Mouse (Mus musculus): ENCODE results near the gene Dennd4a. TPM values are rescaled to one million over a fixed set of nuclear protein-coding genes. Genes with fewer than 3 reads are reported as not detected.
A peak's percentile ranks its signal among the peaks of the same experiment; 100 is the strongest.
"Not testable (repeated sequence)": the region's sequence is repeated elsewhere in the genome, so short reads cannot be mapped to it uniquely, and the experiment has no call there.

Dennd4a gene
- total RNA-seq, 2 experiments from 2014 or later: 41.4 to 41.7 TPM

- DNase-seq: no peak
Observed at GRCm38 (mm10) chr9:64812475-64812860, 1.3 kb downstream of the Dennd4a start.

GRCm38 (mm10) chr9:64814273-64814672 is 3.1 kb downstream of the Dennd4a start:
- no peak for DNase-seq

- DNase-seq: not testable (repeated sequence)
Observed at GRCm38 (mm10) chr9:64819686-64820085, 8.5 kb downstream of the Dennd4a start.

- DNase-seq: no peak
Observed at GRCm38 (mm10) chr9:64820086-64820795, 9.1 kb downstream of the Dennd4a start.

- no peak for DNase-seq
Observed at GRCm38 (mm10) chr9:64822235-64822634, 11.1 kb downstream of the Dennd4a start.

- no peak for DNase-seq
Observed at GRCm38 (mm10) chr9:64824389-64825008, 13.4 kb downstream of the Dennd4a start.

- no peak for DNase-seq
Observed at GRCm38 (mm10) chr9:64830092-64830618, 19.0 kb downstream of the Dennd4a start.

- DNase-seq: no peak
Observed at GRCm38 (mm10) chr9:64830641-64831040, 19.5 kb downstream of the Dennd4a start.

GRCm38 (mm10) chr9:64831760-64832159 is 20.6 kb downstream of the Dennd4a start:
- no peak for DNase-seq

- no peak for DNase-seq
Observed at GRCm38 (mm10) chr9:64834418-64834817, 23.3 kb downstream of the Dennd4a start.

GRCm38 (mm10) chr9:64845355-64845754 is 34.2 kb downstream of the Dennd4a start:
- DNase-seq: no peak

GRCm38 (mm10) chr9:64849548-64849947 is 38.4 kb downstream of the Dennd4a start:
- DNase-seq: no peak

- DNase-seq: no peak
Observed at GRCm38 (mm10) chr9:64860083-64860482, 48.9 kb downstream of the Dennd4a start.

GRCm38 (mm10) chr9:64862687-64863086 is 51.5 kb downstream of the Dennd4a start:
- DNase-seq: no peak

- no peak for DNase-seq
Observed at GRCm38 (mm10) chr9:64886008-64886407, 74.9 kb downstream of the Dennd4a start.

- DNase-seq: no peak
Observed at GRCm38 (mm10) chr9:64896605-64897004, 85.5 kb downstream of the Dennd4a start.

GRCm38 (mm10) chr9:64902866-64903265 is 91.7 kb downstream of the Dennd4a start:
- DNase-seq: no peak

GRCm38 (mm10) chr9:64903386-64903785 is 92.2 kb downstream of the Dennd4a start:
- peak; percentile 37 to 60 for DNase-seq

GRCm38 (mm10) chr9:64904917-64905640 is 93.9 kb downstream of the Dennd4a start:
- no peak for DNase-seq

GRCm38 (mm10) chr9:64907441-64907840 is 96.3 kb downstream of the Dennd4a start:
- no peak for DNase-seq

- no peak for DNase-seq
Observed at GRCm38 (mm10) chr9:64913406-64913805, 102.3 kb downstream of the Dennd4a start.

- DNase-seq: no peak
Observed at GRCm38 (mm10) chr9:64913973-64914372, 102.8 kb downstream of the Dennd4a start.

- DNase-seq: no peak
Observed at GRCm38 (mm10) chr9:64914629-64915028, 103.5 kb downstream of the Dennd4a start.

Data from layer of hippocampus, postnatal 36 days (tissue).